Mouse (Mus musculus): ENCODE results near the gene Dag1.
"Not testable (repeated sequence)": the region's sequence is repeated elsewhere in the genome, so short reads cannot be mapped to it uniquely, and the experiment has no call there.

Dag1 gene

DNA sequence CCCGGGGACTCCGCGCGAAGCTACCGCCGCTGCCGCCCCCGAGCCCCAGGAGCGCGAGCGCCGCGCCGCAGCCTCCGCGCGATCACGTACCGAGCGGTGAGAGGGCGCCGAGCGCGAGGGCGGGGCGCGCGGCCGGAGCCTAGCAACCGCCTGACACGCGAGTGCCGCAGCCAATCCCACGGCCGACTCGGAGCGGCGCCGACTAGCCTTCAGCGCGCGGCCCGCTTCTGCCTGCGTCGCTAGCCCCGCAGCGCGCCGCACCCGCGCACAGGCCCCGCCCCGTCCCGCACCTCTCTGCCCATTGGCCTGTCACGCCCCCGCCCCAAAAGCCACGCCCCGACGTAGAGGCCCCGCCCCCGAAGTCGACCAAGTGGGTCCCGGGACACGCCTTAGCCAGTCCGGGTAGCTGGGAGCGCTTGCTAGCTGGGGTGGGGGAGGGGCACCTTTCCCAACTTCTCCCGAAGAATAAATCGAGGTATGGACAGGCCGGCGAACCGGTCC, at the start of gene Dag1:
Gene Dag1, minus strand, starts transcription at position 269 of the 501 bp plus-strand sequence.
- peak; percentile 92 for DNase-seq (ENCODE audit: low read depth, low spot score)

DNA sequence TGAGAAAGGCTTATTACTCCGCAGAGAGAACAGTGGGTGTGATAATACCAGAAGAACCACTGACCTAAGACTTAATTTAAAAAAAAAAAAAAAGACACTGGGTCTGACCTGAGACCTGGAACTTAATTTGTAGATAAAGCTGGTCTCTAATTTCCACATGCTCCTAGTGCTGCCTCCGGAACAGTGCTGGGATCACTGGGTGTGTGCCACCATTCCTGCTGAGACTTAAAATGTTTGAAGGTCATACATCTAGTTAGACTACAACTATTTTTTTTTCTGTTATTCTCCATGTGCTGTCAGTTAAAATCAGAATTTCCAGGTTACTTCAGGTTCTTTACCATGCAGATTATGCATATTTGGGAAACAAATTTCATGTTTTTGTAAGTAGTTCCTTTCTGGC, 44.4 kb upstream of the Dag1 start:
- DNase-seq (ENCODE audit: low read depth, low spot score) = no peak

- no peak for DNase-seq (ENCODE audit: low read depth, low spot score)
Measured at GRCm38 (mm10) chr9:108307021-108307807, 43.5 kb upstream of the Dag1 start.

DNA sequence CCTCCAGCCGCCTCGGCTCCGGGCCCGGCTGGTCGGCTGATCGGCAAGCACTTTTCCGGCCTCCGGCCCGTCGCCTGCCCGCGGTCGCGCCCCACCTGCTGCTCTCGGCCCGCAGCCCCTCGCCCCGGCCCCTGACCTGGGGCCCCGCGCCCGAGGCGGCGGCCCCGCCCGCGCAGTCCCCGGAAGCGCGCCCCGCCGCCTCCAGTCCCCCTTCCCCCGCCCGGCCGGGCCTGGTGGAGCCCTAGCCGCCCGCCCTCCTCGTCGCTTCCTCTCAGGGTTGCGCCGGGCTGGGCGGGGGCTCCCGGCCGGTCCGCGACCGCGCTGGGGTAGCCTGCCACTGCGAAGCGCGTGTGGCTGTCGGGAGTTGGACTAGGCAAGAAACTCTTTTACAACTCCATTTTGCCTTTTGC, 42.8 kb upstream of the Dag1 start:
- DNase-seq (ENCODE audit: low read depth, low spot score) = no peak

GRCm38 (mm10) chr9:108305629-108306520, 42.1 kb upstream of the Dag1 start, which contains the start of the genes Rhoa and Tcta:
Gene Rhoa (plus strand): TSS chr9:108306129.
Gene Tcta (minus strand): TSS chr9:108306160.
- peak; percentile 100 for DNase-seq (ENCODE audit: low read depth, low spot score)

DNA sequence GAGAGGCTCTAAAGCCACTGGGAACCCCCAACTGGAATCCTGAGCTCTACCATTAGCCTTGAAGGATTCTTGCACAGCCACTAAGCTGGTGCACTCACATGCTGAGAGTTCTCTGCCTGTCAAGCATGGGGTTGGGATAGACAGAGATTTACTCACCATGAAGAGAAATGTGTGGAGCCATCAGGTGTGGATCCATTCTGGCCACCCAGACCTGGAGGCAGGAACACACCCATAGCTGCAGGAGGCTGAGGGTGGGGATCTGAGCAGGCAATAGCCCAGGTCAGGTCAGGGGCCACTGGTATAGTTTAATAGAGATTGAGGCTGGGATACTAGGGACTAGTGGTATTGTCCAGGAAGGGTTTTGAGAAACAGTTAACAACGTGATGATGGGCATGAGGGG, 41.4 kb upstream of the Dag1 start:
- DNase-seq (ENCODE audit: low read depth, low spot score) = no peak

- no peak for DNase-seq (ENCODE audit: low read depth, low spot score)
Measured at GRCm38 (mm10) chr9:108304716-108305115, 41.0 kb upstream of the Dag1 start.

GRCm38 (mm10) chr9:108301853-108302252, 38.1 kb upstream of the Dag1 start:
- DNase-seq (ENCODE audit: low read depth, low spot score) = no peak

DNA sequence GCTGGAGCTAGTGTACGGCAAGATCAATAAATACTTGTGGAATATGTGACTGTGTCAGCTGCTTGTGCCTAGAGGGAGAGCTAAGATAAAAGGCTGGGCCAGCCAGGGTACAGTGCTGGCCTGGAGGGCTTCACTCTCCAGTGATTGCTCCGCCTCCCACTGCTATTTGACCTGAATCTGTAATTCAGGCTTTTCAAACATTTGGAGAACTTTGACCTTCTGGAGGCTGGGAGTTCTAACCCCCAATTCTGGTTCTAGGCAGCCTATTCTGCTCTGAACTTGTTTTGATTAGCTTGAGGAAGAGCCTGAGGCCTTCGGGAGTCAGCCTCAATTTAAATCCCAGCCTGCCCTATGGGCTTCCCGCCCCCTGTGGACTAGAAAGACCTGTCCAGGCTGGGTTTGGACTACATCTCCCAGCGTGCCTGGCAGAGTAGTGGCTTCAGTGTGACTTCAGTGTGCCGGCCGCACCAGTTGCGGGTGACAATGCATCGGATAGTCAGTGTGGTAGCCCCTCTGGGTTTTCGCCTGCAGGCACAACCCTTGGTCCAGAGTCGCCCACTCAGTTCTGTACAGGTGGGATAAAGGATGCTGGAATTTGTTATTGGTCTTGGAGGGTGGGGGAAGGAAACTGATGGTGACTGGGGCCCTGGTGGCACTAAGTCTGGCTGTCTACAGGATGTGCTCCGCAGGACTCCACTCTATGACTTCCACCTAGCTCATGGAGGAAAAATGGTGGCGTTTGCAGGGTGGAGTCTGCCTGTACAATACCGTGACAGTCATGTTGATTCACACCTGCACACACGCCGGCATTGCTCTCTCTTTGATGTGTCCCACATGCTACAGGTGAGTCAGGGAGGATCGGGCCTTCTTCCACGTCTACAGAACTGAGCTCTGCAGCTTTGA, 32.9 kb upstream of the Dag1 start, which contains the start of gene Amt:
Gene Amt, plus strand, starts transcription at position 401 of the 903 bp plus-strand sequence.
- DNase-seq (ENCODE audit: low read depth, low spot score) = no peak

DNA sequence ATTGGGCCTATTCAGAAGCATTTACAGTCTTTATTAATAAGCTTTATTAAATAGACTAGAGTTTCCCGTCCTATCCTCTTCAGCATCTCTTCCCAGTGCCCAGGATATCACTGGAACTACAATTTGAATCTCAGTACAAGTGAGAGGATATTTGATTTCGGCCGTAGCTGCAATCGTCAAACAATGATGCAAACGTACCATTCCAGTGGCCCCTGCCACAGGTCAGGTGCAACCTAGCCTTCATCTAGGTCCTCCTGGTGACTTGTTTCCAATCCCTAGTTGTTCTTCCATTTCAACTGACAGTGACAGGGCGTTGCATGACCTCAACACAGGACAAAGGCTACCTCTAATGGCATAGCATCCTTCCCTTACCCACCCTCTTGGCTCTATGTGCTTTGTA, 27.0 kb upstream of the Dag1 start:
- DNase-seq (ENCODE audit: low read depth, low spot score) = no peak

- peak; percentile 99 for DNase-seq (ENCODE audit: low read depth, low spot score)
Measured at GRCm38 (mm10) chr9:108290016-108290750, 26.4 kb upstream of the Dag1 start, which contains the start of gene Nicn1. Gene Nicn1 (plus strand): TSS chr9:108290429.

- no peak for DNase-seq (ENCODE audit: low read depth, low spot score)
Measured at GRCm38 (mm10) chr9:108289347-108289746, 25.6 kb upstream of the Dag1 start.

DNA sequence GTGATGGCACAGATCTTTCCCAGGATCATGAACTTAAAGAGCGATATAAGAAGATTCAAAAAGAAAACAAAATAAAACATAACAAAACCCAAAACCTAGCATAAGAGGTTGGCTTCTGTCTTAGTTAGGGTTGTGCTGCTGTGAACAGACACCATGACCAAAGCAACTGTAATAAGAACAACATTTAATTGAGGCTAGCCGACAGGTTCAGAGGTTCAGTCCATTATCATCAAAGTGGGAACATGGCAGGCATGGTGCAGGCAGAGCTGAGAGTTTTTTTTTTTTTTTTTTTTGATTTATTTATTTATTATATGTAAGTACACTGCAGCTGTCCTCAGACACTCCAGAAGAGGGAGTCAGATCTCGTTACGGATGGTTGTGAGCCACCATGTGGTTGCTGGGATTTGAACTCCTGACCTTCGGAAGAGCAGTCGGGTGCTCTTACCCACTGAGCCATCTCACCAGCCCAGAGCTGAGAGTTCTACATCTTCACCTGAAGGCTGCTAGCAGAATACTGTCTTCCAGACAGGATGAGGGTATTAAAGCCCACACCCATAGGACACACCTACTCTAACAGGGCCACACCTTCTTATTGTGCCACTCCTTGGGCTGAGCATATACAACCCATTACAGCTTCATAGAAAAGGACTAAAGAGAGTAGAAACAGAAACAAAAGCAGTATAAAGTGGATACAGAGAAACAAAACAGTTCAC, 23.9 kb upstream of the Dag1 start:
- DNase-seq (ENCODE audit: low read depth, low spot score) = not testable (repeated sequence)

- DNase-seq (ENCODE audit: low read depth, low spot score) = peak; percentile 68
Measured at GRCm38 (mm10) chr9:108284410-108284809, 20.7 kb upstream of the Dag1 start.

DNA sequence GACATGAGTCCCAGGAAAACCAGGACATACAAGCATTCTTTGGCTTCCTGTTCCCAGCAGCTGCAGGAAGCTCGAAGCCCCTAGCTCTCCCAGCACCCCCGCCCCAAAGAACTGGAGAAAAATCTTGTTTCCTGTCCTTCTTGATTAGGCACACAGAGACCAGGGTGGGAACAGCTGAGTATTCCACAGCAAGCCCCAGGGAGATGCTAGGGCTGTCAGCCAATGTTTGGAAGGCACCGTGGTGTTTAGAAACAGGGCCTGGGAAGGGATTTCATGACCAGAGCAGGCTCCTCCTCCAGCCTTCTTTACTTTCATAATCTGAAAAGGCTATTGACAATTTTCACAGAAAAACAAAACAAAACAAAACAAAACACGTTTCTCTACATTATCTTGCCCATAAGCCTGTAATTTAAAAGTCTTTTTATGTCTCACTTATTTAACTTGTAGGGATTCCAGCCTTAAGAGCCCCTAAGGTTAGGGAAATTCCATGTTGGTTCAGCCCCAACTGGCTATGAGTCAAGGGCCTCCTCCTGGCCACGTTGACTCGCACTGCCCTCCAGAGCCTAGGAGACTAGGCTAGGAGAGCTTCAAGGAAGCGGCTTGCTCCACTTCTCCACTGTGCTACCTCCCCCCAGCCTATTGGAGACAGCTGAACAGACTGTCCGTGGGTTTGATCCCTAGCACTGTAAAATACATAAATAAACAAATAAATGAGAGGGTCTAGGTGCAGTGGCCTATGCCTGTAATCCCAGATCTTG, 16.5 kb upstream of the Dag1 start:
- no peak for DNase-seq (ENCODE audit: low read depth, low spot score)

GRCm38 (mm10) chr9:108278697-108279450, 15.1 kb upstream of the Dag1 start:
- no peak for DNase-seq (ENCODE audit: low read depth, low spot score)

DNA sequence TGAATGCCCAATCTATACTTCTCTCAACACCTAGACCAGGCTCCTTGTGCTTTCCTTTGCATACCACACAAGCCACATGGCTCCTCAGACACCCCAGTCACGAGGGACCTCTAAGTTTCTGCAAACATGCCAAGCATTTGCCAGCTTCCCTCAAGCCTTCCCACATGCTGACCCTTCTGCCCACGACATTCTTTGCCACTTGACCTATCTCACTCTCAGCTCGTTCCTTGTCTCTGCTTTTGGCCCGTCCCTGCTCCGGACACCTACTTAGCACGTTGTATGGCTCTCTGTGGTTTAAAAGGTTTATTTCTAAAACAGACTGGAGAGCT, 11.5 kb upstream of the Dag1 start:
- DNase-seq (ENCODE audit: low read depth, low spot score) = no peak
